Mouse (Mus musculus) embryonic fibroblast, embryonic 13.5 days (primary cell): ENCODE results near the gene Rab3il1.

Experiments used
- CTCF ChIP-seq: IDR thresholded peaks from 2 replicates; pipeline ENCODE4 v1.5.1; 2011; ENCODE audit warnings: mild to moderate bottlenecking, control low read depth, low read length, moderate library complexity, borderline replicate concordance; ENCODE audit not compliant: insufficient read depth
- POLR2A ChIP-seq: IDR thresholded peaks from 2 replicates; pipeline ENCODE4 v1.6.1; 2011; ENCODE audit warnings: low read depth, mild to moderate bottlenecking, control low read depth, low read length, moderate library complexity

- TF ChIP-seq POLR2A (no peak), CTCF (no peak)
Measured at GRCm38 (mm10) chr19:10003696-10004095, 2.2 kb downstream of the Rab3il1 start.
